Mouse (Mus musculus): ENCODE data around the gene Itga10. TPM values are rescaled to one million over a fixed set of nuclear protein-coding genes. Genes with fewer than 3 reads are reported as not detected.

The Itga10 gene
- polyA plus RNA-seq (2017; shearing (Covaris generic)) = 0.29 TPM

DNA sequence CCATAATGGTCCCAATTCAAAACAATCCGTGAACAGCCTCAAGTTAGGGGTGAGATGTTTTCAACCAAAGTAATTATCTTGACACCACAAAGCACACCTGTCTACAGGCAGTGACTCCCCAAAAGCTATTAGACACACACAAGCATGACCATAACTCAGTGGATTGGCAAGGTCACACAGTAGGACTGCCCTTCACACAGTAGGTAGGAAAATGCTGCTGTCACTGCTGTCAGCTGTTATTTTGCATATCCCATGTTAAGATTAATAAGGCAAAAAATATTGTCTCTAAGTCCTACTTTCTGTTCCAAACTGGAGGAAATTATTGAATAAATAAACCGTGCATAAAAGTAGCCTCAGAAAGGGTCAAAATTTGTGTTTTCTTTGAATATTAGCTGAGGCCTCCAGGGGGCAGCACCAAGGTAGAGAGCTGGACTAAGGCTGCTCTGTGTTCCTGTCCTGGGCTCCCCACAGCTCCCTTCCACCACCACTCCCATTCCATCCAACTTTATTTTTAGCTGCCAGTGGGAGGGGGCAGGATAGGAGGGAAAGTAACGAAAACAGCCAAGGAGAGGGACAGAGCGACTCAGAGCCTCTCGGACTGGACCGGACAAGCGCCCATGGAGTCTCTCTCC lies at the start of gene Itga10:
TSS of gene Itga10 (plus strand) at position 567 of the 632 bp plus-strand sequence.

DNA sequence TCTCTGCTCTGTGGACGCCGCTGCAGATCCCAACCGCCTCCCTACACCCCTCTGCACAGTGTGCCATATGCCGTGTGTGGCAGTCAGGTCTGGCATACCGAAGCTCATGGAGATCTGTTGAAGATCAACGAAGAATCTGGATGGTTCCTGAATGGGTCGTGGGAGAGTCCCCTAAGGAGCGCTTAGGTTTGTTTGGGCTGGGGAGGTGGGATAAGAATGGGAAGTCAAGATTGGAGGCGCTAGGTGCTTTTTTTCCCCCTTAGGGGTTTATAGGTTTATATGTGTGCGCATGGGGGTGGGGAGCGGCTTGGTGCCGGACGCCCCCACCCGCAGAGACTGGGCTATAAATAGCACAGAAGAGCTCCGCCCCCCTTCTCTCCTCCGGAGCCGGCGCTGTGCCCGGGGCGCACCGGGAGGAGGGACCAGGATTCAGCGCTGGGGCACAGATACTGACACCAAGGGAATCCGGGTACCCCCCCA lies 49.1 kb upstream of the Itga10 start, which contains the start of gene Ankrd34a:
TSS of gene Ankrd34a (plus strand) at position 409 of the 480 bp plus-strand sequence.

DNA sequence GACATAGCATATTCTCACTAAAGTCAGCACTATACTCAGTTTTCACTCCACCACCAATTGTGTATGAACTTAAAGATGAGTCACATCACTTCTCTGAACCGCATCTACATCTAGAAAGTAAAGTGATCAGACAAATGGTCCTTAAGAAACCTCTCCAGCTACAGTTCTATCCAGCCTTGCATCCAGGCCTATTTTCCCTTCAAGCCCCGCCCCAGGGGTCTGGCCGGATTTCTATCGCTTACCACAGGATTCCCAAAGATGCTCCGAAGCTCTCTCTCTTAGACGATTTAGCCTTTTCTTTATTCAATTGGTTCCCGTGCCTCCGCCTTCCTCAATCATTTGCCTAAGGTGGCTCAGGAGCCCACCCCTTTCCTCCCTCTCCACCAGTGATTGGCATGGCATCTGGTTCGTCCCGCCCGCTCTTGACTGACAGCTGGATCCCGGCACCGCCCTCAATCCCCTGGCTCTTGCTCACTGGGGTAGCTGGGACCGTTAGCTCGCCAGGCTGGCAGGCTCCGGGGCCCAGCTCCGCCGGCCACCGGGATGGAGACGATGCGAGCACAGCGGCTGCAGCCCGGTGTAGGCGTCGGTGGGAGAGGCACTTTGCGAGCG lies 44.6 kb upstream of the Itga10 start, which contains the start of gene Lix1l:
TSS of gene Lix1l (plus strand) at position 511 of the 612 bp plus-strand sequence.

DNA sequence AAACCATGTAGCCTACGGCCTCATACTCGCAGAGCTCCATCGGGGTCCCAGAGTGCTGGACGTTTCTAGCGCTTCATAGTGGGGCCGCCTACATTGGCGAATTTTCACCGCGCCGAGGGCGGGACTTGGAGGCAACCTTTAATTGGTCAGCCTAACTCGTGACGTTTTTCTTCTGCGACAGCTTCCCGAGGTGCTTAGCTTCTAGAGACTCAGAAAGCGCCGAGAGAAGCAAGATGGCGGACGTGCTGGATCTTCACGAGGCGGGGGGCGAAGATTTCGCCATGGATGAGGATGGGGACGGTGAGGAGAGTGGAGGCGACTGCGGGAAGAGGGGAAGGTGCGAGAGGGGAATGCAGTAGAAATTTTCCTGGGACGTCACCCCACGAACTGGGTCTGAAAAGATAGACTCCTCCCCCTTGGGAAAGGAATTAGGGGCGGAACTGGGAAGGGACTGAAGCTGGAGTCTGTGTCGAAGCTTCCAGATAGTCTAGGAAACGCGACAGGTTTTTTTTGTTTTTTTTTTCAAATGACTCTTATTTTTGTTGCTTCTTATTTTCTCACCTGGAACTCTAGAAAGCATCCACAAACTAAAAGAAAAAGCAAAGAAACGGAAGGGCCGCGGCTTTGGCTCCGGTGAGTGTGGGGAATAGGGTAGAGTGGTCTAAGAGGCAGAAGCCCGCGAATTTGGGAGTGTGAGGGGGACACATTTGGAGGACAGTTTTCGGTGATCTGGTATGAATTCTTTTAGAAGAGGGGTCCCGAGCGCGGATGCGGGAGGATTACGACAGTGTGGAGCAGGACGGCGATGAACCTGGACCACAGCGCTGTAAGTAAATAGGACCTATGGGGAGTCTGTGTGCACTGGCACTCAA lies 15.4 kb upstream of the Itga10 start, which contains the start of gene Rbm8a:
TSS of gene Rbm8a (plus strand) at position 205 of the 872 bp plus-strand sequence.

DNA sequence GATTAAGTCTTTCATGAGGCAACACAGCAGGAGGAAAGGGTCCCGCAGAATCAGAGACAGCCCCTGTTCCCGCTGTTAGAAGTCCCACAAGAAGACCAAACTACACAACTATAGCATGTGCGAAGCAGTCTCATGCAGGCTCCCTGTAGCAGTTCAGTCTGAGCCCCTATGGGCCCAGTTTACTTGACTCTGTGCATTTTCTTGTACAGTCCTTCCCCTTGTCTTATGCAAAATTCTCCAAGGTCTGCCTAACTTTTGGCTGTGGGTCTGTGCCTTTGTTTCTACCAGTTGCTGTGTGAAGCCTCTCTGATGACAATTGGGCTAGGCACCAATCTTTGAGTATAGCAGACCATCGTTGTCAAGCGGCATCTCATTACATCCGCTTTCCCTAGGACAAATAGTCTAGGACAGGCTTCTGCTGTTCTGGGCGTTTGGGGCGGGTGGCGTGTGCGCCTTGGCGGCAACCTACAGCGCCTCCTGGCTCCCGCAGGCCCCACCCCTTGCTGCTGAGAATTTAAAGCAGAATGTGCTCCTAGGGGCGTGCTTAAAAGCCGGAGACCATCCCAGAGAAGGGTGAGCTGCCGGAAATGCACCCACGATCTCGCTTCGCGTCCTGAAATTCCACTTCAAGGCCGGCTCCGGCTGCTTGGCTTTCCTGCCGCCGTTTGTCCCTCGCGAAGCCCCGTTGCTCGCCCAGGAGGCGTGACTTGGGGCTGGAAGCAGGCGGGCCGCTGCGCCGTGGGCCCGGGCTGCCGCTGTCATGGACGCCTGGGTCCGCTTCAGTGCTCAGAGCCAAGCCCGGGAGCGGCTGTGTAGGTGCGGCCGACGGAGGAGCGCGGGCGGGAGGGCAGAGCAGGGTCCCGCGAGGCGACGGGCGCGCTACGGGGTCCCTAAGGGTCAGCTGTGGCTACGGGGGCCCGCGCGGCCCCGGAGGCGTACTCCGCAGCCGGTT lies 10.2 kb upstream of the Itga10 start, which contains the start of the genes Pex11b and Gm42957:
TSS of gene Pex11b (plus strand) at position 449 of the 952 bp plus-strand sequence.
TSS of gene Gm42957 (plus strand) at position 547 of the 952 bp plus-strand sequence.

DNA sequence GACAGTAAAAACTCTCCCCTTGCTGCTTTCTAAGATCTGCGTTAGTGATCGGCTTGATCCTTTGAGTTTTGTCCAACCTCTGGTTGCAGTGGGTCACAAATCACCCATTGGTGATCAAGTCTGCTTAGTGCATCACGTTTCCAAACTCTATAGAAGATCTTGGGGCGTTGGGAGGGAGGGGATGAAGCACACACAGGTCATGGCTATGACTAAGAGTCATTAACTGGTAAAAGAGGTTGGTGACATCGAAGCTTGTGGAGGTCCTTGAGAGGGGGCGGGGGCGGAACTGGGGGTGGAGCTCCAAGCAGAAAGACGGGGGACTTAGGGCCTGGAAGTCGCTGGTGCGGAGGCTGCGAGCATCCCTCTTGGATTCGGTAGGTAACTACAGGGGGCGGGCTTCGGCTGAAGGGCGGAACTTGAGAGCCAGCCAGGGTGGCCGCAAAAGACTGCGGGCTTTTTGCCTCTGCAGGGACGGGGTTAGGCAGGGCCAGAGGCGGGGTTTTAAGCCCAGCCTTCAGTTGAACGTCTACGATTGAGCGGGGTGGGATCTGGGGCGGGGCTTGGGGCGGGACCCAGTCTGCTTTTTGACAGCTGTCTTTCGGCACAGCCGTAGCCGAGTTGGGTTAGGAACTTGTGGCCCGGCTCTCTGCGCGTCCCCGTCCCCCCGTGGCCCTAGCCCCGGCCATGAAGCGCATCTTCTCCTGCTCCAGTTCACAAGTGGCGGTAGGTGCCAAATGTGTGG lies 24.5 kb downstream of the Itga10 start, which contains the start of gene Ankrd35:
TSS of gene Ankrd35 (plus strand) at position 405 of the 742 bp plus-strand sequence.

DNA sequence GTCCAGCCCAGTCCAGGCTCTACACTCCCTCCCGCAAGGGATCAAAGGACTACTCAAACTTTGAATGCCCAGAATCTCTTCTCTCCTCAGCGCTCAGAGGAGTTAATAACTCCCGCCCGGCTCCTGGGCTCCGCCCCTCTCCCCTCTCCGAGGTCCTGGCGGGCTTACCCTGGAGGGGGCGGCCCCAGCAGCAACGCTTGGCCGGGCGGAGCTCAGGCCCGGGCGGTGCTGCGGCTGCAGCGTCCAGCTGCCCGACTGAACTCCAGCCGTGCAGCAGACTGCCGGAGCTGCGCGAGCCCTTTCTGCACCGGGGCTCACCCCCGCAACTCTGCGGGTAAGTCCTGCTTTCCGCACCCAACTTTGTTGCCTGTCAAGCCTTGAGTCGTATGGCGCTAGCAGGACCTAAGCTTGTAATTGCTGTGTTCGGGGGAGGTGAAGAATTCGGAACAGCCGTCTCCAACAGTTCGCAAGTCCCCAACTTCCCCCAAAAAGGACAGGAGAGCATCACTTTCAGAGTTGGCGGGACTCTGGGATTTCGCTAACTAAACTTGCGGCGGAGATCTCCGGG lies 50.9 kb downstream of the Itga10 start, which contains the start of gene Pias3:
TSS of gene Pias3 (plus strand) at position 187 of the 568 bp plus-strand sequence.

DNA sequence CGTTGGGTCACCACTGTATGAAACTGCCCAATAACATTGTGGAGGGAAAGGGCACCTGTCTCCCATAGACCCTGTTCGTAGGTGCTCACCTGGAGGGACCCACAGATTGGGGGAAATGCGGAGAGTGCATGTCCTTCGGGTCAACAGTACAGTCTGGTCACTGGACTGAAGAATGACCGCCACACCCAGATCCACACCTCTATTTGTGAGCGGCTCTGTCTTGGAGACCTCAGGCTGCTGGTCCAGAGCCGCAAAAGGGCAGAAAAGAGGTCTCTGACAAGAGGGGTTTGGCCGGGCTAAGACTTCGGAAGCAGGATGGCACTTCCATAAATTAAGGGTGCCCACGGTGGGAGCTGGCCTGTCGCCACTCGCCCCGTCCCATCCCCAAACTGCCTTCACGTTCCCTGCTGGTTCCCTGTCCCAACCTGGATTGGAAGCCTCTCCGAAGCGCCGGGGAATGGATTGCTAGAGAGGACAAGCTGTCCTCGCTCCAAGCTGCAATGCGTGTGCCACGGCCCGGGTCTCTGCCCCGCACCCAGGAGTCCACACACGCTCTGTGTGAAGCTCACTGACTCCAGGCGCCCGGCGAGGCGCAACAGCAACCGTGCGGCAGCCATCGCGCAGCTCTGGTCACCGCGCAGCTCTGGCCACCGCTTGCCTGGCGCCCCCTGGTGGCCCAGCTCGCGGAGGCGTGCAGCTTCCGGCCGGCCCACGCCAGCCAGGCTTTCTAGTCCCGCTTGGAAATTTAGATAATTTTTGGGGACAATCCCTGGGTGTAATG lies 62.7 kb downstream of the Itga10 start, which contains the start of gene Nudt17:
TSS of gene Nudt17 (minus strand) at position 660 of the 781 bp plus-strand sequence.

Other genes starting within 250 kb of the Itga10 start
- not detected for gene BC107364, start 193.3 kb upstream of the Itga10 start, polyA plus RNA-seq (2017; shearing (Covaris generic))
- not detected for gene Hfe2, start 120.4 kb upstream of the Itga10 start, polyA plus RNA-seq (2017; shearing (Covaris generic))
- gene Txnip, start 87.6 kb upstream of the Itga10 start, polyA plus RNA-seq (2017; shearing (Covaris generic)) = 837 TPM
- not detected for gene Gm16253, start 68.6 kb upstream of the Itga10 start, polyA plus RNA-seq (2017; shearing (Covaris generic))
- gene Polr3gl, start 51.4 kb upstream of the Itga10 start, polyA plus RNA-seq (2017; shearing (Covaris generic)) = 23.8 TPM
- not detected for gene Ankrd34a, start 48.9 kb upstream of the Itga10 start, polyA plus RNA-seq (2017; shearing (Covaris generic))
- not detected for gene Lix1l, start 44.4 kb upstream of the Itga10 start, polyA plus RNA-seq (2017; shearing (Covaris generic))
- 150 TPM for gene Rbm8a, start 15.7 kb upstream of the Itga10 start, polyA plus RNA-seq (2017; shearing (Covaris generic))
- 31.2 TPM for gene Pex11b, start 10.2 kb upstream of the Itga10 start, polyA plus RNA-seq (2017; shearing (Covaris generic))
- 0.14 TPM for gene Gm42957, start 10.1 kb upstream of the Itga10 start, polyA plus RNA-seq (2017; shearing (Covaris generic))
- gene Ankrd35, start 24.5 kb downstream of the Itga10 start, polyA plus RNA-seq (2017; shearing (Covaris generic)) = not detected
- 8.3 TPM for gene Pias3, start 50.8 kb downstream of the Itga10 start, polyA plus RNA-seq (2017; shearing (Covaris generic))
- 0.53 TPM for gene Nudt17, start 63.0 kb downstream of the Itga10 start, polyA plus RNA-seq (2017; shearing (Covaris generic))
- 63.3 TPM for gene Polr3c, start 82.0 kb downstream of the Itga10 start, polyA plus RNA-seq (2017; shearing (Covaris generic))
- 111 TPM for gene Rnf115, start 82.1 kb downstream of the Itga10 start, polyA plus RNA-seq (2017; shearing (Covaris generic))
- not detected for gene Pdzk1, start 183.7 kb downstream of the Itga10 start, polyA plus RNA-seq (2017; shearing (Covaris generic))
- 3.5 TPM for gene Cd160, start 183.8 kb downstream of the Itga10 start, polyA plus RNA-seq (2017; shearing (Covaris generic))